Mouse (Mus musculus) embryo, embryonic 10 days (tissue): ENCODE data around the gene Slc2a12.

ENCODE experiments used
- DNase-seq: peaks from one replicate; pipeline ENCODE4 v3.0.0-alpha.2; 2015; ENCODE audit warnings: low spot score

The Slc2a12 gene

DNA sequence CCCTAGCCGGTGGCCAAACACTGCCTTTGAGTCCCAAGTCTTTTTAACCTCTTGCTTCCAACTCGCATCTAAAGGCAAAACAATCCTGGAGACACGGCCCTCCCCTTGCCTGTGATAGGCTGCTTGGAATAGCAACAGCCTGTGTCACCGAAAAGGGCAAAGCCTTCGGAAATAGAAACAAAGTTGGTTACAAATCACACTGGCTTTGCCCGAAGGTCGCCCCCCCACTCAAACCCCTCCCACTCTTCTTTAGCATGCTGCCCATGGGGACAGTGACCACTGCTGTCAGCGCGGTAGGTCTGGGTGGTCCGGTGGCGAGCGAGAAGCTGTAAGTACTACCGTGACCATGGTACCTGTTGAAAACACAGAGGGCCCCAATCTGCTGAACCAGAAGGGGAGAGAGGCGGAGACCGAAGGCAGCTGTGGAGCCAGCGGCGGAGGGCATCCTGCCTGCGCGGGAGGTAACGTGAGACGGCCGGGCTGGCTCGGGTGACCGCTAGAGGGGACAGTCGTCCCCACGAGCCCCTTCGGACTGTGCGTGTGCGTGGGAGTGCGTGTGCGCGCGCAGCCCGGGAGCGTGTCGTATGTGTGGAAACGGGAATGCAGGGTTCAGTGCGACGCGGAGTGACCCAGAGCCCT is at the start of gene Slc2a12:
TSS of gene Slc2a12 (plus strand) at position 159 of the 639 bp plus-strand sequence.
- DNase-seq, result peak; percentile 80

DNA sequence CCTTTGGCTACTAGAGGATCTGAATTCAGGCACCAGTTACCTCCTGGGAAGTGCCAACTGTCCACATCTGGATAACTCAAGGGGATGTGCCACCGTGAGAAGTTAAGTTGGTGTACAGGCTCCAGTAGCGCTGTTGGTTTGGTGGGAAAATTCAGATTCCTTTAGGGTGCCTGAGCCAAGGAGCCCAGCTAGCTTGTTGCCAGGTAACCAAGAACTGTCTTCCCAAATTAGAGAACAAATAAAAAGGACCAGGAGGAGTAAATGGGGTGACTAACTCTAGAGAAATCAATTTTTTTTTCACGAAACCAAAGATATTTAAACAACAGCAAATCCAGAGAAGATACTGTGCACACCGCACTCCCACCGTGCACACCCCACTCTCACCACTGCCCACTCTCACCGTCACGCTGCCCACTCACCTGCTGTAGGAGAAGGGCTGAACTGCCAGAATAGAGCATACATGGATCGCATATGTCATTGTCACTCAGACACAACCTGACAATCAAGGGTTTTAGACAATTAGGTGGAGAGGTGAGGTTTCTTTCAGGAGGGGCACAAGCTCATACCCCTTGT is 45.8 kb upstream of the Slc2a12 start:
- no peak for DNase-seq

DNA sequence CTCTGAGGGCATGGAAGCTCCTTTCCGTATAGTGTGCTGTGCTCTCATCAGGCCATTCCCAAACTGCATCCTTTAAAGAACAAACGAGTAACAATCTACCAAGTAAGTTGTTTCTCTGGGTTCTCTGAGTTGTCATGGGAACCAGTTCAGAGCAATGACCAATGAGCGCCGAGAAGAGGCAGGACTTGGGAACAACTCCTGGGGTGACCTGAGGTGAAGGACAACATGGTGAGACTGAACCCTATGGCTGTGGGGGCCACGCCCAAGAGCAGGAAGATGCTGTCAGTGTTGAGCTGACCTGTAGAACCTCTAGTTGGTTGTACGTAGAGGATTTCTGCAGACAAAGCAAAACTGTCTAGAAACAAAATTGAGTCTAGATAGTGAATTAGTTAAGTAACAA is 43.8 kb upstream of the Slc2a12 start:
- no peak for DNase-seq

DNA sequence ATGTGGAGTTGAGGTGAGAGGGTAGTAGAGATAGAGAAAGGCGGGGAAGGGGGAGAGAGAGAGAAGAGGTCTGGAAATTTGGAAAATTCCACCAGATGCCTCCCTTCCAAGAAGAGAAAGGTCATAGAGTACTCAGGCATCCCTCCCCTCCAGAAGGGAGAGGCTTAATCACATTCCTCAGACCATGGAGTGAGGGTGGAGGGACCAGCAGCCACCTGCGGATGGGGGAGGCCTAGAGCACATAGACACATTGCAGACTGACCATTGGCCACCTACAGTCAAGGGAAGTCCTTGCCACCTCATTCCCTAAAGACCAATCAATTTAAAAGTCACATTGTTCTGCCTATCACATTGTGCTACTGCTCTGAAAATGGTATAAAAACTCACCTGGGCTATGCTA is 40.0 kb upstream of the Slc2a12 start:
- DNase-seq, result no peak

DNA sequence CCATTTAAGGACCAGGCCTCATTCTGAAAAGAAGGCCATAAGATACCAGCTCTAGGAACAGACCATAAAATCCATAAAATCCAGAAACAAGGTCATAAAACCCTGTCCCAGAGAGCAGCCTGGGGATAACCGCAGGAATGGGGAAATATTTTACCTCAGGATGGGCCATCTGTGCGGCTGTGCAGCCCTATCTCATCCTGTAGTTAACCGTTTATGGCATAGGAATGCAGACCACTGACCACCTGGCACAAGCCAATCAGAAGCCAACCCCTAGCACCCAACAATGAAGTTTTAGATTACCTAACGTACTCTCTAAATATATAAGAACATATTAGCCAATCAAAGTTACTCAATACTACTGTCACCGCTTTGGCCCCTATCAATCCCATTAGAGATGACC is 36.5 kb upstream of the Slc2a12 start:
- no peak for DNase-seq

DNA sequence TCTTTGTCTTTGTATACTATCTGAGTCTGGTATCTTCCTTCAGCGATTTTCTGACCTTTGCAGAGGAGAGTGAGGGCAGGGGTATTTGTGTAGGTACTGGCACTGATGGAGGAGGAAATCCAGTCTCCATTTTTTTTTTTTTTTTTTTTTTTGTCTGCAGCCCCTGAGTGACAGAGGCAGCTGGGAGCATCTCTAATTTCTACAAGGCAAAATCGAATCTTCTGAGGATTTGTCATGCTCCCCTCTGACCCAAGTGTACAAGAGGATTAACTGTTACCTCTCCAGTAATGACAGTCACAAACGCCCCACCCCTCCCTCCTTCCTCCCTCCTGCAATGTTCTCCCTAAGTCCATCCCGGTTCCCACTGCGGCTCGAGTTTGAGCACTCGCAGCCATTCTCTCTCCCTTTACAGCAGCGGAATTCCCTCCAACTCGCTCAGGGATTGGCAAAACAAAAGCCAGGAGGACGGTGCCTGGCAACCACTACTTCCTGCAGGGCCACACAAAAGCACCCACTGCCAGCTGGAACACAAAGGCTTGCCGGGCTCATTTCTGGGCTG is 35.9 kb upstream of the Slc2a12 start:
- DNase-seq, result peak; percentile 76

DNA sequence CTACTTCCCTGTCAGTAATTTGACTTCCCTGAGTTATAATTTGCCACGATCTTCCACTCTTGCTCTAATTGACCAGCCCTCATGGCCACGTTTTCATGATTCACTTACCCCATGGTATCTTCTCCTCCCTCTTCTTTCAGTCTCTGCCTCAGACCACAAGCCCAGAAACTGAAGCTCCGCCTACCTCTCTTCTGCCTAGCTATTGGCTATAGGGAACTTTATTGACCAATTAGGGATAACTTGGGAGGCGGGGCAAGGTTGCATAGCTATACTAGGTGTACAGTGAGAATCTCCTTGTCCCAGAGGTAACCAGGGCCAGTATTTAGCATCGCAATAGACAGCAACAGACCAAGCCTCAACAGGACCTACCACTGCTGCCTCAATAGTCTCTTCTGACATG is 31.5 kb upstream of the Slc2a12 start:
- DNase-seq, result no peak

DNA sequence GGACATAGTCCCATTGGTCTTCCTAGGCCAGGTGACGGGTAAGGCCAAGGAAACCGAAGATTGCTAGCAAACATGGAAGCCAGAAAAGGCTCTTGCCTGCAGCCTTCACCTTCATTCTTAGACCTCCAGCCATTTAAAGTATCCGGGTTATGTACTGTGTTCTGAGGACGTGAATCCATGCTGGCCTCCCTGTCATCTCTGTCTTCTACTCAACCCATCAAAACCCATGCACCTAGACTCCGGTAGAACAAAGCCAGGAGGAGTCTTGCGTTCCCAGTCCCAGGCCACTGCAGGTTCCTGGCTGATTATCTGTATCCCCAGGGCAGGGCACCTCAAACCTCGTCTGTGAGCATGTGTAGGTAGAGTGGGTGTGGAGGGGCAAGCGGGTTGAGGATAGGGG is 30.3 kb upstream of the Slc2a12 start:
- DNase-seq, result no peak

DNA sequence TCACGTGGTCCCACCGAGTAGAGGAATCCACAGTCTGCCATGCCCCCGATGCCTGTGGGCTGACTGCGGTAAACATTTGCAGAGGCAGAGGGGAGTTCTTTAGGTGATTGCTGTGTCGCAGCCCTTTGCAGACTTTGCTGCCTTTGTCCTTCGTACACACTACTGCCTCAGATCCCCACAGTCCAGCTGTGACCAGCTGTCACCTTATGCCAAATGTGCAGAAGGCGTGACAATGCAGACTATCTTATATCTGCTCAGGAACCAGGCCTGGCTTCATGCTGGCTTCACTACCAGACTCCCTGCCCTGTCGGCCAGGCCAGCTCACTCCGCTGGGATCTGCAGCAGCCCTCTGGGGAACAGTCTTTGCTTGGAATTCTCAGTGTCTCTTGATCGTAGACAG is 29.5 kb upstream of the Slc2a12 start:
- DNase-seq, result peak; percentile 21

DNA sequence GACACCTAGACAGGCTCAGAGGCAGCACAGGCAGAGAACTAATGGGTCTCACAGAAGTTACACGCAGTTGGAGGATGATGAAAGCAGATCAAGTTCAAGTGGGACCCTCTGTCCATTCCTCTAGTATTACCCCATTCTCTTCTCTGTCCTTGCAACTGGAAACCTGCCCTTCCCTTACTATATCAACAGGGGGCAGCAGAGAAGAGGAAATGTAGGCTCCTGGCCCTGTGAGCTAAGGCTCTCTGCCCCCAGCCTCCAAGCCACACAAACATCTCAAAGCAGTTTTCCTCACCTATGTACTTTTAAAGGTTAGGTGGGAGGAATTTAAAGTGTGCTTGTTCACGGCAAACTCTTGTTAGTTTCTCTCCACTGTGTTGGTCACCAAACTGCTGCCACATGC is 26.0 kb upstream of the Slc2a12 start:
- DNase-seq, result peak; percentile 43

DNA sequence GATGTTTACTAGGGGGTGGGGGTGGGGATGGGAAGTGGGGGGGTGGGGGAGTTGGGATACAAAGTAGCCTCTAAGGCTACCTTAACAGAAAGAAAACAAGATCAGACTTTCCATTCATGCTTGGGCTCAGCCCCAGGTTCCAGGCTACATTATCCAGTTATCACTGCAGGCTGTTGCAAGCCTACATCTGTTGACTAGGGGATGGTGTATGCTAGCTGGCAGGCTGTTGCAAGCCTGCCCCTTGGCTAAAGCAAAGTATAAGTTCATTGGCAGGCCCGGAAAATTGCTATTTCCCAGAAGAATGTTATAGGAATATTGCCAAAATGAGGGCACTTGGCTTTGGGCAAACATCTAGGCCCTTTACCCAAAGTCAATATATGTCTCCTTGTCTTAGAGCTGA is 16.0 kb upstream of the Slc2a12 start:
- DNase-seq, result no peak

DNA sequence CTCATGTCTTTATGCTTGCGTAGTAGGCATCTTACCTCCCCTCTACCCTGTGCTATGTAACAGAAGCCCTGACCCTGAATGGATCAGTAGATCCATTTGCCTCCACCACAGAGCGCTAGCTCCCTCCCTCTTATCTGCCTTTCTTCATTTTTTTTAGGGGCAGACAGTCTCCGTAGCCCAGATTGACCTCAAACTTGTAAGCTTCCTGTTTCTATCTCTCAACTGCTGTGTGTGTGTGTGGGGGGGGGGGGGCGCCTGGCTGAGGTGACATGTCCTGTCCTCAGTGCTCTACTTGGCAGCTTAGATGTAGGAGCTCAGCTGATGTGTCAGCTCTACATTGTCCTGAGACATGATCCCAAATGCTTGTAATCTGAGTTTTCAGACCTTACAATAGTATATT is 13.7 kb upstream of the Slc2a12 start:
- DNase-seq, result no peak

DNA sequence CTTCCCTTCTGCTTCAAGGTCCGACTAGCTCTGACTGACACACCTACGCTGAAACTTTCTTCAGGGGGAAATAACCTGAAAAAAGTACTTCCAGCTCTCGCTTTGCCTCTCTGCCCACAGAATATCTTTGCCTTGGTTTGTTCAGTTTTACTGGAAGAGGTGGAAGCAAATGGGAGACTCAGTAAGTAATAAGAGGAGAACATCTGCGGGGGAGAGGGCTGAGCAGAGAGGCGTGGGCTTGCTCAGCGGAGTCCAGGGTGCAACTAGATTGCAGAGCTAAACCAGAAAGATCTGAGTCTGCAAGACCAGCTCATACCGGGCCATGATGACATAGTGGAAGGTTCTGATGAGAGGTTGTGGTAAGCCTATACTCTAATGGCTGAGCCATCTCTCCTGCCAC is 13.3 kb upstream of the Slc2a12 start:
- no peak for DNase-seq

DNA sequence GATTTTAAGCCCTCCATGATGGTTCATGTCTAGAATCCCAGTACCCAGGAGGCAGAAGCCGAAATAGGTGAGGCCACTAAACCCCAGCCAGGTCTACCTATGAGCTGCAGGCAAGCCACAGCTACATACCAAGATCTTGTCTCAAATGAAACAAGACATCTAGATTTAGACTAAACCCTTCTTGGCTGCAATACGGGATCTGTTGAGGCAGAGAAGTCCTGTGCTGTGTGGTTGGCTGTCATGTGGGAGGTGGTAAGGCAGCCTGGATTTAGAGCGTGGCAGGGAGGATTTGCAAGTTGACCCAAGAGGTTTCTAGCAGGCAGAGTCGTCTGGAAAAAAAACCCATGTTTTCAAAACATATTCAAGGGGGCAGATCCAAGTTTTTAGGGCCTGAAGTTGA is 12.9 kb upstream of the Slc2a12 start:
- no peak for DNase-seq

DNA sequence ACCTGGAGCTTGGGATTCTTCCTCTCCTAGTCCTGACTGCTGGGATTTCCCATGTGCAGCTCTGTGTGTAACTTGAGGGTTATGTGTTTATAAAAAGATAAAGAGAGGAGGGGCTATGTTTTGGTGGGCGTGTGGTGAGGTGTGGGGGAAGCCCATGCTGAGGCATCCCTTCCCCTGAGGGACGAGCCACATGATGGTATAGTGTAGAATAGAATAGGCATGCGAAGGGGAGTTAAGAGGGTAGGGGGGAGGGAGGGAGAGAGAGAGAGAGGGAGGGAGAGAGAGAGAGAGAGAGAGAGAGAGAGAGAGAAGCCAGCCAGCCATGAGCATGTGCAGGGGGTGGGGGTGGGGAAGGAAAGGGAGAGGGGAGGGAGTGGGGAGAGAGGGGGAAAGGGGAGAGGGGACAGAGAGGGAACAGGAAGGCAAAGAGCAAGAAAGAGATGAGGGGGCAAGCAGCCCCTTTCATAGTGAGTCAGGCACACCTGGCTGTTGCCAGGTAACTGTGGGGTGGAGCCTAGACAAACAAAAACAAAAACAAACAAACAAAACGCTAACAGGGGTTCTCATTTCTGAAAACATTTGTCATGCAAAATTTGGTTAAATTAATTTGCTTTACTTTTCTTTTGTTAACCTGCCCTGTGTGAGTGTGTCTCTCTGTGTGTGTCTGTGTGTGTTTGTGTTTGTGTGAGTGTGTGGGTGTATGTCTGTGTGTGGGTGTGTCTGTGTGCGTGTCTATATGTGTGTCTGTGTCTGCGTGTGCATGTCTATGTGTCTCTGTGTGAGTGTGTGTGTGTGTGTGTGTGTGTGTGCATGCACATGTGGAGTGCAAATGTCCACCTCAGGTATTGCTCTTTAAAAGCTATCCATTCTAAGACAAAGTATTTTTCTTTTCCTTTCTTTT is 11.2 kb upstream of the Slc2a12 start:
- DNase-seq, result no peak

DNA sequence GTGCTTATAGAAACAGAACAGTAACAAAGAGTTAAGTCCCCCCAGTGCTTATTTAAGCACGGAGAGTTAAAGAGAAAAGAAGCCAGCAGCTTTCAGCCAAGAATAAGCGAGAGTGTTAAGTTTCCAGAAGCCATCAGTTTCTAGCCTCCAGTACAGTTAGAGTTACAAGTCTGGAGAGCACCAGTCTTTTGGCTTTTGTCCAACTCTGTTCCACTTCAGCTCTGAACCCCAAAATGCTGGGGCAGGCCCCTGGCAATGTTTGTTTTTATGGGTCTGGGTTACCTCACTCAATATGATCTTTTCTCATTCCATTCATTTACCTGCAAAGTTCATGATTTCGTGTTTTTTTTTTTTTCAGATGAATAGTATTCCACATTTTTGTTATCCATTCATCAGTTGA is 7.6 kb upstream of the Slc2a12 start:
- DNase-seq, result no peak

DNA sequence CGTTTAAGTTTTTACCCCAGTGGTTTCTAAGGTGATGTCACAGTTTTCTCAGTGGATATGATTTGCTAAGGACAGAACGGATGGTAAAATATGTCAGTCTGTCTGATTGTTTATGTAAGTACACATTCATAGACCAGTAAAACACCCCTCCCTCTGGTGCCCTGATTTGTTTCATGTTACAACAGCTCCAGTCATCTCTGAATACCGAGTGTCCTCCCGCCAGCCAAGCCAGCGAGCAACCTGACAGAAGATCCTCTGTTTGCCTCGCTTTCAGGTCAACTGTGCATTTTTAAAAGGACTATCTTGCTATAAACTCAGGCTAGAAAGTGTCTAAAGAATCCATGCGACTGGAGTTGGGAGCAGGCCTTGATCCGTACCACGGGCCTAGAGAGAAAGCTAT is 640 bp upstream of the Slc2a12 start:
- DNase-seq, result no peak

DNA sequence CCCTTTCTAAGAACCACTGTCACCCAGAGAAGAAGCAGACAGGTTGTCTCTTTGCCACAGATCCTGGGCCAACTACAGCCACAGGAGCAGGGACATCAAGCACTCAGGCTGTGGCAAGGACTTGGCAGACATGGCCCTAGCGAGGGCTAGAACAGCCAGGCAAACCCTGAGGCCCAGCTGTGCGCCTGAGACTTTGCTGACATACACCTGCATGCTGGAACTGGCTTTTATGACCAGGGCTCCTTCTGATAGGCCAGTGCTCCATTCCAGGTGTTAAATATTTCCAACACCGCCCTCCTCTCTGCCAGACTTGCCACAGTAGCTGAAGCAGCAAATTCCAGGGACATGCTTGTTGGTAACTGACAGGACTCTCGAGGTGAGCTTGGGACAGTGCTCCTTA is 3.9 kb downstream of the Slc2a12 start:
- no peak for DNase-seq

DNA sequence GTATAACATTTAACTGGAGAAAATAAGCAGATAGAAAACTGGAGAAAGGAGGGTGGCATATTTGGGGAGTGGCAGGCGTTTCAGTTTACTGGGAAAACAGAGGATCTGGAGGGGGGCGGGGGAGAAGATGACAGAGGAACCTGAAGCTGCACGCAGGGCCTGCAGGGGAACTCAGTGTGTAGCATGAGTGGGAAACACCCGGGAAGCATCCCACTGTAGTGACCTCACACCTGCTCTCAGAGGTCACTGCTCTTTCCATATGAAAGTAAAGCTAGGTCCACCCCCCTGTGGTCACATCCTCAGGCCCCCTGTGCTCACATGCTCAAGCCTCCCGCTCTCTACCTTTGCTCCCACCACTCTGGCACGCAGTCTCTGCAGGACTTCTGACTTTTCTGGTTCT is 9.0 kb downstream of the Slc2a12 start:
- DNase-seq, result no peak

DNA sequence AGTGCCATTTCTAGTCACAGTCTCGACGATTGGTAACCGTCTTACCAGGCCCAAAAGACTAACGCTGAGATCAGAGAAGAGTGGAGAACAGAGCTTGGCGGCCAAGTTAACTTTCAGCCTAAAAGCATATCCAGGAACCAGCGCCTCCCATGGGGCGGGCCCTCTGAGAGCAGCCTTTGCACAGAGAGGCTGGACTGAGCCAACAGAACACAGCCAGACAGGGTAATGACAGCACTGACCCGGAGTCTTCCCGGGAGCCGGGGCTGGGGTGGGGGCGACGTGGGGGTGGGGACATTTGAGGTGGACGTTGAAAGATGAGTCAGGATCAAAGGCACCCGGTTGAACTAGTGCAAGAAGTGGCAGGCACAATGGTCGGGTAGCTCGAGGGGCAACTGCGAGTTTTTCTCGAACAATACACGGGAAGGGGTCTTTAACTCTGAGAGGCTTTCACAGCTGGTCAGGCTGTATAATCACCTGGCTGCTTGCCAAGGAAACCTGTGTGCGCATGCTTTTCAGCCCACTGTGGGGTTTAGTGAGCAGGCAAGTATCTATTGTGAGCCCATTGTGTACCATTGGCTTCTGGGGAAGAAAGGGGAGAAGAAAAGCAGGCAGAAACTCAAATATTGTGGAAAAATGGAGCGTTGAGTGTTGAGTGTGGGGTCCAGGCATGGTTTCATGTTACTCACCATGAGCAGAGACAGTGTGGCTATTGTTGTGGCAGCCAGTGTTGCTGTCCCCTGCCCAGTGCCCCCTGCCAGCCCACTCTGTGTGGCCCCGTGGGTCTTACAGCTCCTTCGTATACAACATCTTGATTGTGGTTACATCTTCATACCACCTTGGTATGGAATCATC is 13.9 kb downstream of the Slc2a12 start:
- DNase-seq, result peak; percentile 40

DNA sequence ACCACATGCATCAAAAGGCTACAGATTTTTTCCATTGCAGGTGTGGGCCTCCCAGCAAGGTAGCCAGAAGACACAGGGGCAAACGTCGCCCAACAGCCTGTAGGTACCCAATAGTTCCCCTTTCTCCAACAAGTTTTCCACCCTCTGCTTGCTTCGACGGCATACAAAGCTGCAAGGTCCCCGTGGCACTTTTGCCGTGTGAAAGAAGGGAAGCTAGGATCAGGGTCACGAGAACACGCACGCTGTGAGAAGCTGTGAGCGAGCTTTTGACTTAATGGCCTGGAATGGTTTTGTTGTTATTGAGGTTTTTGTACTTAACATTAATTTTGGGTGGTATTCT is 14.5 kb downstream of the Slc2a12 start:
- DNase-seq, result no peak

DNA sequence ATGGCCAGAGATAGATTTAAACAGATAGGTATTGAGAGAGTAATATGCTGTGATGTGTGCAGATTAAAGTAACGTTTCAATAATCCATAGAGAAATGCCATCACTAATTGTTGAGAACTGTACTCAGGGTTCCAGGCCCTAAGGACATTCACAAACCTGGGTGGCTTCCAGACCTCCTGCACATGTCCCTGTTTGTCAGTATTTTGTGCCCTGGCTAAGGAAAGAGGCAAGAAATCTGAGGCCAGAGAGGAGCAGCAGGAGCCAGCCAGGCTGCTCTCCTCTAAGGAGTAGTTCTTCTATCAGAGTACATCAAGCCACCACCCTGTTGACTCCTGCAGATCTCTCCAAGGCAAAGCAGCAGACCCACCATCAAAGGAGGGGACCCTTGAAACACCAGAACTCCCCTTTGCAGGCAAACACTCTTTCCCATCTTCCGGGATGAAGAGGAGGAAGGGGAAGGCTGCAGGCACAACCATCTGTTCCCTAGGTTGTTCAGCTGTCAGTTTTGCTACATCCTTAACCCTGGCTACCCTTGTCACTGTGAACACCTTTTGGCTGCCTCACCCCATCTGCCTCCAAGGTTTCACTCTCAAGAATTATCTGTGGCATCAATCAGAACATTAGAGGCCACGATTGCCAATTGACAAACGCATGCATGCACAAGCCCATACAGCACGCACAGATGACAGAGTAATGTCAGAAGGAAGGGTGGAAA is 15.6 kb downstream of the Slc2a12 start:
- DNase-seq, result no peak
